Mouse (Mus musculus): ENCODE measurements around the gene B3gntl1.
A peak's percentile ranks its signal among the peaks of the same experiment; 100 is the strongest.

Gene B3gntl1

DNA sequence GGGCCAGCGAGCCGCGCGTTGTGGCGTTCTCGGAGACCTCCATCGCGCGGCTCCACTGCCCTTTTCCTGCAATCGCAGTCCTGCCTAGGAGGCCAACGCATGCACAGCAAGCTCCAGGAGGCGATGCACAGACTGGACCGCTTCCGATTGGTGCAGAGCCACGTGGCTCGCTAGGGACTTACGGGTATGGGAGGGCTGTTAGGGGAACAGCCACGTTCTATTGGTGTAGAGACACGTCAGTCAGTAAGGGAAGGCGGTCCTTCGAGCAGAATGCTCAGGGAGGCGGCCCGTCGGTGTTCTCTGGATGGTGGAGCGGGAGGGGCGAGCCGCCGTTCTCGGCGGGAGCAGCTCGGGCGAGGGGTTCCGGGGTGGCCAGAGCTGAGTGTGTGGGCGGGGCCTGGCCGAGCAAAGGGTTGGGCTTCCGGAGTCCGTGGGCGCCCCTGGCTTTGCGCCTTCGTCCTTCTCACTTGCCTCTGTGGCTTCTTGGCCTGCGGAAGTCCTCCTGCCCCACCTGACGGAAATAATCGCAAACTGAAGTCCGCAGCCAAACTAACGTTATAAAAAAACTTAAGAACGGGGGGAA lies at the start of gene B3gntl1:
Gene B3gntl1, minus strand, starts transcription at position 164 of the 583 bp plus-strand sequence.
- peak; percentile 98 for DNase-seq (ENCODE audit: low read depth, low spot score)

DNA sequence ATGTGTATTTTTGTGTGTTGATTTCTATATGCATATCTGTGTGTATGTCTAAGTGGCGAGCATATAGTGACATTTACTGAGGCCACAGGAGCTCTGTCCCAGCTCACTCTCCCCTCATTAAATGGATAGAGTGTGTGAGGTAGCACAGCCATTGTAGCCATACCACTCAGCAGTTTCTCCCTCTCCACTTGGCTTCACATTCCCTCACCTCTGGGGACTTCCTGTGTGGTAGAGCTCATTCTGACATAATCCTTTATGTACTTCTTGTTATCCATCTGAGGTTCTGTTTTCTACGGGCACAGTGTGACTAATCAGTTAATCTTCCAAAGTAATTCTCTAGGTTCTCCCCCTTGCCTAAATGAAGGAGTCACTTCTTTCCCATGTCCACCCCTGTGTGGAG lies 49.5 kb upstream of the B3gntl1 start:
- no peak for DNase-seq (ENCODE audit: low read depth, low spot score)

- no peak for DNase-seq (ENCODE audit: low read depth, low spot score)
Observed at GRCm38 (mm10) chr11:121720752-121721151, 47.8 kb upstream of the B3gntl1 start.

DNA sequence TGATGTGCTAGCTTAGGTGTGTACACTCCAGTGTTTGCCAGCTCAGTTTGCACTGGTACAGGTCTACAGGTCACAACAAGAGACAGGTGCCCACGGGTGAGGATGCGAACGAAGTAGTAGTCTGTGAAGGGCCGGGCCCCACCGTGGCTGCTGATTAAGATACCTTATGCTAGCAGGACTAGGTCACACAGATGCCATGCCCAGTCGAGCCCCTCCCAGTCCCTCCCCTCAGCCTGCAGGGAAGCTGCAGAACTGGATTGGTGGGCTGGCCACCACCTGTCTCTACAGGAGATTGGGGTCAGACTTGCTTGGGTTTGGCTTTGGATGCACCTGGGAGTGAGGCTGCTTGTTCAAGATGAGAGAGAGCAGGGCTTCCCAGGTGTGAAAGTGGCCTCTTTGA lies 44.8 kb upstream of the B3gntl1 start:
- no peak for DNase-seq (ENCODE audit: low read depth, low spot score)

GRCm38 (mm10) chr11:121714745-121715485 lies 42.0 kb upstream of the B3gntl1 start:
- DNase-seq (ENCODE audit: low read depth, low spot score) = no peak

GRCm38 (mm10) chr11:121713569-121713968 lies 40.6 kb upstream of the B3gntl1 start:
- DNase-seq (ENCODE audit: low read depth, low spot score) = no peak

DNA sequence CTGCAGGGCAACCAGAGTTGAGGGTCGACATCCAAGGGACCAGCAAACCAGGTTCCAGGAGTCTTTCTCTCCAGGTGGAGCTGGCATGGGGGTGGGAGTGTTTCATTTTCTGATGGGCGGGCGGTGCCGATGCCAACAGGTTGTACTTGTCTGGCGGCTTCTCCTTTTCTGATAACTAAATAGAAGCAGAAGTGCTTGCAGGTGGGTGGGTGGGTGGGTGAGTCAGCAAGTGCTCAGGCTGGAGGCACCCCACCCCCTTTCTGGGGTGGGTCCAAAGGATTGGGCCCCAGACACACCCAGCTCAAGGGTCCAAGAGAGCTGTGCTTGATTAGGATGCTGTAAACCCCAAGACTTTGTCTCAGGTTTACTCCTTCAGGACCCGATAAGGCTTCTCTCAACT lies 40.0 kb upstream of the B3gntl1 start:
- DNase-seq (ENCODE audit: low read depth, low spot score) = no peak

DNA sequence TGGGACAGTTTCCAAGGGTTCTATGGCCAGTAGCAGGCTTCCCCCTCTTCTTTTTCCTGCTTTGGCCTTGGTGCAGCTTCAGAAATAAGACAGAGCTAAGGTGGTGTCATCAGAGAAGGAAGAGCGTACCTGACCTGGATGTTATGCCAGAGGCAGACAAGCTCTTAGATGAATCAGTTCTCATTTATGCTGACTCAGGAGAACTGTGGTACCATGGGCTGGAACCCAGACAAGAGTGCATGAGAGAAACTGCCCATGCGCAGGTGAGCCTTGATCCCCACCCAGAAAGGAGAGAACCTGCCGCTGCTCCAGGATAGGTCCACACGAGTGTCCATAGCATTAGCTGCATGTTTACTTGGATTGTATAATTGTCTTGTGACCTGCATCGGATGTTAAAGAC lies 37.3 kb upstream of the B3gntl1 start:
- DNase-seq (ENCODE audit: low read depth, low spot score) = no peak

GRCm38 (mm10) chr11:121709278-121709677 lies 36.3 kb upstream of the B3gntl1 start:
- DNase-seq (ENCODE audit: low read depth, low spot score) = no peak

DNA sequence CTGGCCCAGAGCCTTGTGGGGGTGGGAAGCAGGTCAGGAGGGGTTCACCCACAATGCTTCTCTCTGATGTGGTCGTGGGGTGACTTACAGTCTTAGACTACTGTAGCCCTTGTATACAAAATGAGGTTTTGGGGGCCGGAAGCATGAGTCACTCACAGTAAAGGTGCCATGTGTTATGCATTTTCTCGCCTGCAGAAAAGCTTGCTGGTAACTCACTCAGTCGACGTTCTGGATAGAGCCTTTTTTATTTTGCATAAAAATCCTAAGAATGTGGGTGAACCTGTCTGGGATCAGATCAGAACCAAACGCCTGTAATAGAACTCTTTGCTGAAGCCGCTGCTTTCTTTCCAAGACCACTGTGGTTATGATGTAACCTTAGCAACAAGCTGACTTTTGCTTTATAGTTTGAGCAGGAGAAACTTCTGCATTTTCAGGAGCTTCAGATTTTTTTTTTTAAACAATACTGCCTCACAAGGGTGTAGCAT lies 33.6 kb upstream of the B3gntl1 start:
- no peak for DNase-seq (ENCODE audit: low read depth, low spot score)

- no peak for DNase-seq (ENCODE audit: low read depth, low spot score)
Observed at GRCm38 (mm10) chr11:121703619-121704215, 30.8 kb upstream of the B3gntl1 start.

- DNase-seq (ENCODE audit: low read depth, low spot score) = no peak
Observed at GRCm38 (mm10) chr11:121702895-121703618, 30.1 kb upstream of the B3gntl1 start.

GRCm38 (mm10) chr11:121702111-121702894 lies 29.4 kb upstream of the B3gntl1 start:
- no peak for DNase-seq (ENCODE audit: low read depth, low spot score)

- DNase-seq (ENCODE audit: low read depth, low spot score) = no peak
Observed at GRCm38 (mm10) chr11:121701244-121701643, 28.3 kb upstream of the B3gntl1 start, which contains the start of gene Metrnl. Gene Metrnl (plus strand): TSS chr11:121701544.

GRCm38 (mm10) chr11:121698381-121698955 lies 25.5 kb upstream of the B3gntl1 start:
- no peak for DNase-seq (ENCODE audit: low read depth, low spot score)

GRCm38 (mm10) chr11:121697271-121697670 lies 24.3 kb upstream of the B3gntl1 start:
- DNase-seq (ENCODE audit: low read depth, low spot score) = no peak

- DNase-seq (ENCODE audit: low read depth, low spot score) = no peak
Observed at GRCm38 (mm10) chr11:121695304-121696064, 22.5 kb upstream of the B3gntl1 start.

DNA sequence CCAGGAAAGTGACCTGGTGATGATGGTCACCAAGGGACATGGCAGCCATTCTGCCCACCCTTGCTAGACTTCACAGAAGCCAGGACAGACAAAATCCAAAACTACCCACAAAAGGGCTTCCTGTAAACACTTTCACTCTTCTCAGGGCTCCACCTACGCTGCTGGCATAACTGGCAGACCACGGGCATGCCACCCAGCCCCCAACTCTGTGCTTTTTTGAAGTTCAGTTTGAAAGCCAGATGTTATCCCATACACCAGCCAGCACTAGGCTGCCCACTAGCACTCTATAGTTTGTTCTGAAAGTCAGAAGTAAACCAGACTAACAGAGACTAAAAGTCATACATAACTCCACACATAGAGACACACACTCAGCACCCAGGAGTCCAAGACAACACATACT lies 15.1 kb upstream of the B3gntl1 start:
- no peak for DNase-seq (ENCODE audit: low read depth, low spot score)

GRCm38 (mm10) chr11:121686674-121687073 lies 13.7 kb upstream of the B3gntl1 start:
- no peak for DNase-seq (ENCODE audit: low read depth, low spot score)

GRCm38 (mm10) chr11:121686091-121686490 lies 13.1 kb upstream of the B3gntl1 start:
- DNase-seq (ENCODE audit: low read depth, low spot score) = no peak
